8 mouse cellular contexts compared by ENCODE assay signal in genomic region chr3:96171583-96172196, GRCm38 (mm10). TPM values are rescaled to one million over a fixed set of nuclear protein-coding genes. Genes with fewer than 3 reads are reported as not detected.
A peak's percentile ranks its signal among the peaks of the same experiment; 100 is the strongest.
DNase-seq lines count a peak whose midpoint lies in the region; ATAC-seq lines count a peak whose summit lies in the region.

No protein-coding gene starts in this region.

- WGBS in heart, embryonic 16.5 days, result 15% methylated on average over 18 of the region's 18 CpGs
- 25% methylated on average over 18 of the region's 18 CpGs for WGBS in hindbrain, embryonic 10.5 days
- 25% methylated on average over 18 of the region's 18 CpGs for WGBS in midbrain, embryonic 11.5 days

- peak overlapping the region; percentile 84 for H3K9ac ChIP-seq in heart, embryonic 16.5 days (ENCODE audit: low read length)
- peak overlapping the region; percentile 96 for H3K9ac ChIP-seq in midbrain, embryonic 11.5 days (ENCODE audit: low read length)

- peaks cover 24% of the 10 kb centered on the region for H3K36me3 ChIP-seq in heart, embryonic 16.5 days (ENCODE audit: control insufficient read depth, insufficient read depth)
- H3K36me3 ChIP-seq in hindbrain, embryonic 10.5 days, result peaks cover 52% of the 10 kb centered on the region
- 0 out of 2 replicates have a peak, but pooled peaks cover 2% of the 10 kb centered on the region for H3K36me3 ChIP-seq in midbrain, embryonic 11.5 days (ENCODE audit: control insufficient read depth, insufficient read depth, low read length)

- H3K27ac ChIP-seq in heart, embryonic 16.5 days (ENCODE audit: low read length), result peak overlapping the region; percentile 97
- peak overlapping the region; percentile 95 for H3K27ac ChIP-seq in hindbrain, embryonic 10.5 days
- peak overlapping the region; percentile 96 for H3K27ac ChIP-seq in midbrain, embryonic 11.5 days (ENCODE audit: low read depth, low read length)

- ATAC-seq in heart, embryonic 16.5 days (replicated peaks; ENCODE audit: extremely low read depth, insufficient read depth, low FRiP score), result no peak
- peak; percentile 20 for ATAC-seq in midbrain, embryonic 11.5 days (ENCODE audit: low FRiP score)
- ATAC-seq in cerebellum, adult (ENCODE audit: insufficient number of reproducible peaks, low FRiP score, low TSS enrichment), result no peak; the same call in 1 of the 2 replicates

- peak overlapping the region; percentile 74 for H3K4me2 ChIP-seq in heart, embryonic 16.5 days (ENCODE audit: low read depth, low read length)
- peak overlapping the region; percentile 91 for H3K4me2 ChIP-seq in midbrain, embryonic 11.5 days

- peaks cover 20% of the 10 kb centered on the region for H3K4me1 ChIP-seq in heart, embryonic 16.5 days (ENCODE audit: control insufficient read depth, insufficient read depth, low read length)
- peaks cover 39% of the 10 kb centered on the region for H3K4me1 ChIP-seq in hindbrain, embryonic 10.5 days (replicated peaks)
- peaks cover 15% of the 10 kb centered on the region for H3K4me1 ChIP-seq in midbrain, embryonic 11.5 days (ENCODE audit: control insufficient read depth, insufficient read depth, low read length)

- intact Hi-C loops in heart, postnatal 25 days (cut with DNase I), result loop anchor here (2.0 kb wide), 1 partner anchor 47 kb away; the partner anchor contains the start of genes Bola1 and Hist2h2ab
- intact Hi-C loops in gastrocnemius, postnatal 14 days (cut with DNase I; ENCODE audit: low total_unique reads), result no loop called here

- H3K9me3 ChIP-seq in heart, embryonic 16.5 days (replicated peaks; ENCODE audit: control insufficient read depth, low read length), result no peaks in the 10 kb centered on the region
- no peaks in the 10 kb centered on the region for H3K9me3 ChIP-seq in hindbrain, embryonic 10.5 days
- H3K9me3 ChIP-seq in midbrain, embryonic 11.5 days (ENCODE audit: control insufficient read depth, low read length), result no peaks in the 10 kb centered on the region

- H3K4me3 ChIP-seq in heart, embryonic 16.5 days (ENCODE audit: low read length), result peak overlapping the region; percentile 77
- H3K4me3 ChIP-seq in hindbrain, embryonic 10.5 days, result peak overlapping the region; percentile 94
- peak overlapping the region; percentile 74 for H3K4me3 ChIP-seq in midbrain, embryonic 11.5 days (ENCODE audit: low read depth, low read length)

- H3K27me3 ChIP-seq in heart, embryonic 16.5 days (ENCODE audit: control insufficient read depth, insufficient read depth, low read length), result no peaks in the 10 kb centered on the region
- H3K27me3 ChIP-seq in hindbrain, embryonic 10.5 days (ENCODE audit: insufficient read depth, poor library complexity, severe bottlenecking), result no peaks in the 10 kb centered on the region
- no peaks in the 10 kb centered on the region for H3K27me3 ChIP-seq in midbrain, embryonic 11.5 days (ENCODE audit: control insufficient read depth, insufficient read depth, low read length)

- no peak for DNase-seq in heart, postnatal 25 days (ENCODE audit: low spot score)
- peak; percentile 33 for DNase-seq in NIH3T3 (ENCODE audit: low read depth)
- DNase-seq in hindbrain, embryonic 10.5 days (ENCODE audit: low spot score), result no peak
- peak; percentile 89 for DNase-seq in midbrain, embryonic 11.5 days (ENCODE audit: low spot score, missing footprints)
- no peak for DNase-seq in gastrocnemius, postnatal 14 days
- no peak for DNase-seq in frontal cortex, postnatal 25 days (ENCODE audit: low spot score in 2 of 2)

RNA-seq across cellular contexts. Expression of gene Sf3b4, which starts 0.4 kb away (rescaled TPM):
- 91.8 and 92.8 TPM in 2 replicates for polyA plus RNA-seq in heart, embryonic 16.5 days (2015; fragmentation: Nextera tagmentation; extraction: Ambion mirVana)
- total RNA-seq in heart, postnatal 25 days (2021), result 10 to 100 TPM; 16.9 to 17.2 TPM
- polyA plus RNA-seq in hindbrain, embryonic 10.5 days (2016; fragmentation: Nextera tagmentation; extraction: Ambion mirVana), result 250 and 259 TPM in 2 replicates
- polyA plus RNA-seq in midbrain, embryonic 11.5 days (2014; fragmentation: Nextera tagmentation; extraction: Ambion mirVana), result 187 and 216 TPM in 2 replicates
- total RNA-seq in gastrocnemius, postnatal 14 days (2021), result 10 to 100 TPM; 10.3 to 13.2 TPM

RNA-seq across cellular contexts. Expression of gene Sv2a, which starts 9.3 kb away (rescaled TPM):
- polyA plus RNA-seq in heart, embryonic 16.5 days (2015; fragmentation: Nextera tagmentation; extraction: Ambion mirVana), result 11.6 and 13.9 TPM in 2 replicates
- 1 to 10 TPM; 5.0 to 6.5 TPM for total RNA-seq in heart, postnatal 25 days (2021)
- polyA plus RNA-seq in hindbrain, embryonic 10.5 days (2016; fragmentation: Nextera tagmentation; extraction: Ambion mirVana), result 3.7 and 15.3 TPM in 2 replicates
- 9.4 and 10.3 TPM in 2 replicates for polyA plus RNA-seq in midbrain, embryonic 11.5 days (2014; fragmentation: Nextera tagmentation; extraction: Ambion mirVana)
- total RNA-seq in gastrocnemius, postnatal 14 days (2021), result 1 to 10 TPM; 1.8 to 4.0 TPM

RNA-seq across cellular contexts. Expression of gene Mtmr11, which starts 9.9 kb away (rescaled TPM):
- polyA plus RNA-seq in heart, embryonic 16.5 days (2015; fragmentation: Nextera tagmentation; extraction: Ambion mirVana), result 8.7 and 9.4 TPM in 2 replicates
- 1 to 10 TPM; 3.2 TPM for total RNA-seq in heart, postnatal 25 days (2021)
- 10.4 and 11.4 TPM in 2 replicates for polyA plus RNA-seq in hindbrain, embryonic 10.5 days (2016; fragmentation: Nextera tagmentation; extraction: Ambion mirVana)
- polyA plus RNA-seq in midbrain, embryonic 11.5 days (2014; fragmentation: Nextera tagmentation; extraction: Ambion mirVana), result 10.5 and 12.8 TPM in 2 replicates
- 1 to 10 TPM; 4.1 to 5.2 TPM for total RNA-seq in gastrocnemius, postnatal 14 days (2021)

RNA-seq across cellular contexts. Expression of gene Bola1, which starts 47.8 kb away (rescaled TPM):
- polyA plus RNA-seq in heart, embryonic 16.5 days (2015; fragmentation: Nextera tagmentation; extraction: Ambion mirVana), result 40.0 and 43.5 TPM in 2 replicates
- total RNA-seq in heart, postnatal 25 days (2021), result 10 to 100 TPM; 19.3 to 22.2 TPM
- 89.6 and 90.3 TPM in 2 replicates for polyA plus RNA-seq in hindbrain, embryonic 10.5 days (2016; fragmentation: Nextera tagmentation; extraction: Ambion mirVana)
- polyA plus RNA-seq in midbrain, embryonic 11.5 days (2014; fragmentation: Nextera tagmentation; extraction: Ambion mirVana), result 70.4 and 83.9 TPM in 2 replicates
- total RNA-seq in gastrocnemius, postnatal 14 days (2021), result 10 to 100 TPM; 26.4 to 27.7 TPM

RNA-seq across cellular contexts. Expression of gene Hist2h2ab, which starts 48.0 kb away (rescaled TPM):
- not detected in 2 replicates for polyA plus RNA-seq in heart, embryonic 16.5 days (2015; fragmentation: Nextera tagmentation; extraction: Ambion mirVana)
- 1 to 10 TPM; 3.0 to 3.4 TPM for total RNA-seq in heart, postnatal 25 days (2021)
- polyA plus RNA-seq in hindbrain, embryonic 10.5 days (2016; fragmentation: Nextera tagmentation; extraction: Ambion mirVana), result not detected in 2 replicates
- polyA plus RNA-seq in midbrain, embryonic 11.5 days (2014; fragmentation: Nextera tagmentation; extraction: Ambion mirVana), result 0.86 and 1.7 TPM in 2 replicates
- 1 to 10 TPM; 3.4 to 7.1 TPM for total RNA-seq in gastrocnemius, postnatal 14 days (2021)

Comparison
In these comparisons a context has a peak if more than half of its experiments do, and no peak if none do; other contexts are left out.
1. DNase-seq: peak in NIH3T3 (single experiment) and midbrain, embryonic 11.5 days (single experiment); none in heart, postnatal 25 days (single experiment), hindbrain, embryonic 10.5 days (single experiment), gastrocnemius, postnatal 14 days (single experiment) and frontal cortex, postnatal 25 days (0 of 2).
2. Peak in every context shown above with its lines, with median percentiles within 50 percentile points of each other: H3K27ac ChIP-seq and H3K4me3 ChIP-seq.